Mouse (Mus musculus): ENCODE measurements at regions not wholly inside any gene's neighbourhood (a gene's known extent, or its start where the extent isn't known, plus 50 kb on each side); places are given as distances from the start of the nearest gene placed in this dataset.

DNA sequence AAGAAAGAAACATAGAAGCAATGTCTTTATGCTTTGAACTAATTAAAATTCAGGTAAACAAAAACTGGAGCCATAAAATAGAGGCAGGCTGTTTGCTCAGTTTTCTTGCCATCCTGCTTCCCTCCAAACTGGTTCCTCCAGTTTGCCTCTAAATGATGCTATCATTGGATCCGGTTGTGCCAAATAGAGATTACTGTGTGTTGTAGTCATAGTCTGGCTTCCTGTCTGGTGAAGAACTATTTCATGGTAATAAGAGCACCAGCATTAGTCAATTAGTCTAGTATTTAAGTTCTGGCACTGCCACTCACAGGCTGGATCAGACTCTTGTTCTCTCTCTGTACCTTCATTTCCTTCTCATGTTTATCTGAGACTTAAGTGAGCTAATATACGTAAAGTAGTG is 141.9 kb upstream of the Rasa1 start:
- DNase-seq (ENCODE audit: low read depth) = peak; percentile 91

DNA sequence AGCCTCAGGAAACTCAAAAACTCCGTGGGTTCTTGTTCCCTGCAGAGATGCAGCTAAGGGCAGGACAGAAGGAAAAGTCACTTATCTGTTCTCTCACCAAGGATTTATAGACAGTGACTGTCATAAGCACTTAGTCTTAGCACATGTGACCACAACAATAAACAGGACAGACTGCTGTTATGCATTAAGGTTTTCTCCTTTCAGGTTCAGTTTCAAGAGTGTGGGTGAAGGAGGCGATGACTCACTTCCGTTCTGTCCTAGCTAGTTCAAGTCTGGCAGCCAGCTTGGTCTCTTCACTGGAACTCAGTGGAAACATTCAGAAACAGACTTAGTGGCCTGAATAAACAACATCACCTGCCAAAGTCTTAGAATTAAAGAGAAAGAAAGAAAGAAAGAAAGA is 141.1 kb upstream of the Rasa1 start:
- DNase-seq (ENCODE audit: low read depth) = peak; percentile 97

DNA sequence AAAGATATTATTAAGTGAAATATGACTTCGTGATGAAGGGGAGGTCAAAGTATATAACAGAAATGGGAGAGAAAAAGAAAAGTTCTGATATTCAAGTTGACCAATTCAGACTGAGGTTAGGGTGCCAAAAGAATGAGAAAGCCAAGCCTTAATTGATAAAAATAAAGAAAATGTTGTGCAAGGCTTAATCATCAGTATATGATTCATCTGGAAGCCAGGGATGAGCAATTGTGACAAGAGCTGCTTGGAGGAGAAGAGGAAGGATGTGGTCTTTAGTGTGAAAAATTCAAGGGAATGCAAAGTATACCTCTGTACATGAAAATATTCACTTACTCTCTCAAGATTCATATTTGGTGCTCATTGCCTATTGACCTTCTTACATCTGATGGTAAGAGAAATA is 129.7 kb upstream of the Rasa1 start:
- DNase-seq (ENCODE audit: low read depth) = peak; percentile 74

DNA sequence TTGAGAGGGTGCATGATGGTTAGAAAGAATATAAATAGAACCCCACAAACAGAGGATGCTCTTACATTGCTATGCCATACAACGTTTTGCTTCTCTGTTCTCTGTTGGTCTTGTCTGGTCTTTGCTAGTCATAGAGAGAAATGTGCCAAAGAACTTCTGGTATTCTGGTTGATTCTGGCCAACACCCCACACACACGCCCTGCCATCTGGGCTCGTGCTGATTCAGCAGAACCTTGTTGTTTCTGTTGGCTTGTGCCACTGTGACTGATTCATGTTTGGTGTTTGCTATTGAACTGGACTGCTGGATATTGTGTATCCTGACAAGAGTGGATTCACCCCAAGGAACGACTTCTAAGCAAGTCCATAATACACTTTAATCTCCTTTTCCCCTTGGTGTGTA is 126.0 kb upstream of the Rasa1 start:
- no peak for DNase-seq (ENCODE audit: low read depth)

DNA sequence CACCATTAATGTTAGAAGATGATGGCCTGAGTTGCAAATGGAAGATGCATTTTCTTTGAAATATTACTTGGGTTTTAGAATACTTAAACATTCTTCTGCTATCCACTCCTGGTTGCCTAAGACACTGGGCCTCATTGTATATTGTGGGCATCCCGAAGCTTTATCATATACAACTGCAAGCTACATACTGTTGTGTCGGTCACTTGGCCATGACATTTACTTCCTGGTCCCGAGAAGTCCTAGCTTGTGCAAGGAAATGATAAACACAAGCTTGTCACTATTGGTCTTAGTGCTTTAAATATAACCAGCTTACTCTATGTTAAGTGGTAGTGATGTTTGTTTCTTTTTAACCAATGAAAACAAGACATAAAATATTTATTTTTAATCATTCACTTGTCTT is 122.4 kb upstream of the Rasa1 start:
- DNase-seq (ENCODE audit: low read depth) = peak; percentile 25

DNA sequence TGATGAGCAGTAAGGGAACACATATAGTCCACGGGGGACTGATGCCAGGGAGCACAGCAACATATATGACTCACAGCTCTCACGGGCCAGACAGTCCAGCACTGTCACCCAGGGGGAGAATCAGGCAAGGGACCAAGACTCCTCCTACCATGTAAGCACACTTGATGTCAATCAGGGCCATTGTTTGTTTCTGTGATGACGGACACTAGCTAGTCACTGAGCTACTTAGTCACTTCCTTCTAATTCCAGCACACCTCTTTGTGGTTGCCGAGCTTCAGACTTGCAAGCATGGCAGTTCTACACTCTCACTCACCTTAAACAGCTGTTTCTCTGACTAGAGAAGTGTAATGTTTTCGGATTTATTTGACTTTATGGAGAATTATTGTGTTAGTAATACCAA is 109.9 kb upstream of the Rasa1 start:
- DNase-seq (ENCODE audit: low read depth) = peak; percentile 92

DNA sequence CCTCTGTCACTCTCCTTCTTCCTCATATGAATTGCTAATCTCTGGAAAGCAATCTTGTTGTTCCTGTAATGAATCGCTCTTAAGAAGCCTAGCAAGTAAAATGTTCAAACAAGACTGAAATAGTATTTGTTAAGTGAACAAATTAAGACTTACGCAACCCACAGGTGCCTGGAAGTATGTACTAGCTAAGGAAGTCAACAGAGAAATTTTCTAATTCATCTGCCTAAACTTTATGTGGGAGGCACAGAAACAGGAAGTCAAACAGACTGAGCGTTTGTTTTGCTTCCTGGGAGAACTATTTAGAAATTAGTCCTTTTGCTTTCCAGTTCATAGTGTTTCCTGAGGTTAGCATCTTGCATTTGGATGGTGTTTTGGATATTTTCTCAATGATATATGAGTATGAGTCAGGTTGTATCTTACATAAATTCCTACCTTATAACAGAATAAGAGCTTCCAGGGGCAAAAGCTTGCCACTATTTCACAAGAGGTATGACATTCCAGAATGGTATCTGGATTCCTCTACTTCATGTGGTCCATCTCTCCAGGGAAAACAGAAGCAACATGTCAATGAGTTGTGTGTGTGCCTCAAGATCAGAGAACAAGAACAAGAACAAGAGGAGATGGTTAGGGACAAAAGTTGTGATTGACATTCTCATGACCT is 87.5 kb upstream of the Rasa1 start:
- DNase-seq (ENCODE audit: low read depth) = peak; percentile 38

DNA sequence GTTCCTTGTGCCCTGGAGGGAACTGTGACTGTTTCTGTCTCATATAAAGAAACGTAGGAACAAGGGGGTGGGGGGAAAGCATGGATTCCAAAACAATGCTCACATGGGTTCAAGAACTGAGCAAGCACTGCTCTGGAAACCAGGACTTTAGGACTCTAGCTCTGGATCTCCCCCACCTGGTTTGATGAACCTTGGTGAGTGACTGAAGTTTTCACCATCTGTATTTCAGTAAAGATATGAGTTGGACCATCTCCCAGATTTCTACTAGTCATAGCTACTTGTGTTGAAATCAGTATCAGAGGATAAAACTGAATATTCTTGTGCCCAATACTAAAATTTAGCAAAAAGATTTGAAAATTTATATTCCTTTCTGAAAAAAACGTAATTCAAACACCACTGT is 70.7 kb upstream of the Rasa1 start:
- peak; percentile 9 for DNase-seq (ENCODE audit: low read depth)

DNA sequence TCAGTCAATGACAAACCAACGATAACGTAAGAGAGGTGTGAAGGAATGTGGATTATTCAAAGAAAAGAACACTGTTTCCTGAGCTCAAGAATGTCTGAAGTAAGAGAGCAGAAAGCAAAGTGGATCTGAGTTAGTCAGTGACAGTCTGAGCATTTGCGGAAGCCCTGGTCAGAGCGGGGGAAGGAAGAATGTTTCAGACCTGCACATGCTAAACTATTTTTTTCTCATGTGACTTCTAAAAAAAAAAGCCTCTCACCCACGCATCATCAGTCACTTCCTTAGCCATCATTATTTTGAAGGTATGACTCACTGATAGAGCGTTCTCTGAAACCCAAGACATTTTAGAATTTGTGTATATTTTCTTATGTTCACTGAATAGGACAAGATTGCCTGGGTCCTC is 70.2 kb upstream of the Rasa1 start:
- peak; percentile 73 for DNase-seq (ENCODE audit: low read depth)

DNA sequence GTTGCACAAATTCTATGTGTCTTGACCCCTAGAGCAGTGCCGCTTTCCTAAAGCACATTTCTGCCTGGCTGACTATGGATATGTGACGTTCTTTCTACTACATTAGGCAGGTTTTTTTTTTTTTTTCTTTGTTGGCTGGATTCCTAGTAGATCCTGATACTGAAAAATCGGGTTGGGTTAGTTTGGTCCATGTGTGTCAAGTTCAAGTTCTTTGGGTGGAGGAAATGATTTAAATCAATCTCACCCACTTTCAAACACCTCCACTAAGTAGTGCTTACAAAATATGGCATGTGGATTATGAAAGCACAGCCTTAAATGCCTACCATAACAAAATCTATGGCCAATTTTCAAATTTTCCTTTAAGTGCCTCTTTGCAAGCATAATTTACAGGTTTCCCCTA is 63.1 kb upstream of the Rasa1 start:
- no peak for DNase-seq (ENCODE audit: low read depth)

All from 416B (cell line).